Mouse (Mus musculus): ENCODE measurements at regions not wholly inside any gene's neighbourhood (a gene's known extent, or its start where the extent isn't known, plus 50 kb on each side); places are given as distances from the start of the nearest gene placed in this dataset.

DNA sequence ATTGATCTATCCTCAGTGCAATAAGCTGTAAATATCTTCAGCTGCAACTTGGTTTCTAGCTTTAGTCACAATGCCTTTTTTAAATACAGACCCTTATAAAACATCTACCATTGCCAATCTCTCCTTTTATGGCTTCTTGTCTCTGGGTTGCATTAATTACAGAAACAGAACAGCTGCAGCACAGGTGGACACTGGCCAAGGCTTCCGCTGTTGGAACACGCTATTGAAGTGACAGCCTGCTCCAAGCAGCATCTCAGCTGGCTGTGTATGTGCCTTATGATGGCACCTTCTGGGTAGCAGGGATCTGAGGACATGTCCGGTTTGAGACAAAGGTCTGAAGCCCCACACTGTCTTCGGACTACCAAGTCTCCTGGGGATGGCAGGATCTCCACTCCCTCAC lies 207.1 kb upstream of the Plpp4 start:
- DNase-seq (ENCODE audit: low spot score in 2 of 2): no peak

DNA sequence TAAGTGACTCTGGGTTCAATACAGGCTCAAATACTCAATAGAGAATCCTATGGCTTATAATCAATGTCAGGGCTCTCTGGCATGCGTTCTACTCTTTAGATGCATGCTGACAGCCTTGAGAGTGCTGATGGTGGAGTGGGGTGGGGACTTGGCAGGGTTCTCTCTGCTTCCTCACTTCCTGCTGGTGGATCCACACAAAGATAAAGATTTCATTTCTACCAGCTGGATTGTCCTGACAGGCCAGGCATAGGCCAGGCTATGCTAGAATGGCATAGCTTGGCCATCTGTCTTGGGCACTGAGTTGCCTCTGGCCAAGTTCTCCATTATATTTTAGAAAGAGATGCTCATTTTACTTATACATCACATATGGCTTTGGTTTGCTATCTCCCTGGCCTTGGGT lies 206.2 kb upstream of the Plpp4 start:
- no peak for DNase-seq (ENCODE audit: low spot score in 2 of 2)

DNA sequence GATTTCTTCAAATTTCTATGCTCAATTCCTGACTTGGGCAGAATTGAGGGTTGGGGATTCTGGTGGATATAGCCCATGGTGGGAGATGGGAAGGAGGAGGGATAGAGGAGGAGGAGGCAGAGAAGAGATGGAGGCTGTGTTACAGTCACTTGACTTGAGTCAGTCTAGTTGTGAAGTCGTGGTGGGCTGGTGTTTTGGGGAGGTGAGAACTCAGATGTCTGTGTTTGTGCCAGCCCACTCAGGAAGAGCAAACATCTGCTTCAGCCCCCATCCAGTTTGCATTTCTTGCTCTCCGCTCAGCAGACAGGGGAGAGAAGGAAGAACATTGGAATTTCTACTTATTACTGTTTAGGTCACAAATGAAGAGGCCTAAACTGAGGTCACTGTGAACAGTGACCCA lies 189.9 kb upstream of the Plpp4 start:
- DNase-seq (ENCODE audit: low spot score in 2 of 2): no peak

DNA sequence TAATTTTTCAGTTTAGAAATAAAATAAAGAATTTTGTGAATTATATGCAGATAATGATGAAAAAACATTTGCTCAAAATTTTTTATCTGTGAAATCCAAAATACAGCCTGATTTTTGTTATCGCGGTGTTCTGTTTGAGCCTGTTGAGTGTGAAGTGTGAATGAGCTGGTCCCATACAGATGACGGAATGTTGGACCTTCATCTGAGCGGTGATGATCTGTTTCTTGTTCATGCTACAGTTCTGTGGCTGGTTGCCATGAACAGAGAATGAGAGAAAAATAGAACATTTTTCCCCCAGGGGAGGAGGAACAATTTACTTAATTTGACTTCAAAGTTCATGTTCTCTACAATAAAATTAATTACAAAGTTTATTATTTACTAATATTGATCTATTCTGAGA lies 188.7 kb upstream of the Plpp4 start:
- DNase-seq (ENCODE audit: low spot score in 2 of 2): no peak

DNA sequence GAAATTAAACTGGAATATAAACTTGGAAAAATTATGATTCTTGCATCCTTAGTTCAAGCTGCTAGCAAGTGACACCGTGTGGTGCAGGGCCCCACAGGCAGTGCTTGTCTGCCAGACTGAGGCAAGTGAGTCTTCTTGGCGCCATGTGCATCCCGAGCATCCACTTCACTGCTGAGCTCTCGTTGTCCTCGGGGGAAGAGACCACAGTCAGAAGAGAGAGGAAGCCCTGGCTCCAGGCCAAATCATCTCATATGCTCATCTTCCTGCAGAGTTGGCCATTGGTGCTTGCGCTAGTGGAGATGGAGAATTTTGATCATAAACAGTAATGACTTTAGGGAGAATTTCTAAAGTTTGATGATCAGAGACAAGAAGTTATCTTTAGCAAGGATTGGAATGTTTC lies 177.0 kb upstream of the Plpp4 start:
- DNase-seq (ENCODE audit: low spot score in 2 of 2): no peak

DNA sequence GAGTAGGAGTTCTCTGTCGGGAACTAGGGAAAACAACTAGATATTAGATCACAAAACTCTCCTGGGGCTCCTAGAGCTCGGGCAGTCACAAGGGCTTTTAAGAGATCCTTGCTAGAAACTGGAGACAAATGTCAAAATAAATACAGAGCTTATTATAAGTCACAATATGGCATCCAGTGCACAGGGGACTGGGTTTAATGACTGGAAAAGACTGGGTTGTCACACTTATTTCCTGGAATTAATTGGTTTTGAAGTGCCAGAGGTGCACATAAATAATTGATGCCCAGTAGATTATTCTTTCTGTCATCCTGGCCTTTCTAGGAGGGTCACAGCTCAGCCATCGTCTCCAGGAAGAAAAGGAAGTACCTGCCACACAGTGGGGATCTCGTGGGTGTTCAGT lies 165.4 kb upstream of the Plpp4 start:
- DNase-seq (ENCODE audit: low spot score in 2 of 2): no peak

DNA sequence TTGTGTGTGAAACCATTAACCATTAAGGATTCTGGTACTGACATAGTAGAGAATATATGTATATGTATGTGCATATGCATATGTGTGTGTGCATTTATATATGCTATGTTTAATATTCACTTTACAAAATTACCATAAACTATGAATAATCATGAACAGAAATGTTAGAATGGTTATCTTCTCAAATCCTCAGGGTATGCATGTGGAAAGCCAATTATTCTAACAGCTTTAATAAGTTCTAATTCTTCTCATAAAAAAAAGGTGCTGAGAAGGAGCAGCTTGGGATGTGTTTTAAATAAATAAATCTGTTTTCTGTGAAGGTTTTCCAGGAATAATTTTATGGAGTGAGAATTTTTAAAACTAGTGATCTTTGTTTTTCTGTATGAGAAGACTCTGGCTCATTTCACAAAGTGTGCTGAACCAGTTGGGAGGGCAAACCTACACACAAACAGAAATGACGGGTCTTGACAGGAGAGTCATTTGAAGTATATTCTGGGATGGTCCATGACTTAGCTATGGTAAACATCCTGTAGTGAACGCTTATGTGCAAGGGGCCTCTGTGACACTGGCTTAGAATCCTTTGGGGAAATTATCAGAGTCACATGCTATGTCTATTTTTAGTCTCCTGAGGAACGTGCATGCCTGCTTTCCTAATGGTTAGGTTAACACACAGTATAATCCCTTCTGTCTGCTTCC lies 160.3 kb upstream of the Plpp4 start:
- DNase-seq (ENCODE audit: low spot score in 2 of 2): no peak

DNA sequence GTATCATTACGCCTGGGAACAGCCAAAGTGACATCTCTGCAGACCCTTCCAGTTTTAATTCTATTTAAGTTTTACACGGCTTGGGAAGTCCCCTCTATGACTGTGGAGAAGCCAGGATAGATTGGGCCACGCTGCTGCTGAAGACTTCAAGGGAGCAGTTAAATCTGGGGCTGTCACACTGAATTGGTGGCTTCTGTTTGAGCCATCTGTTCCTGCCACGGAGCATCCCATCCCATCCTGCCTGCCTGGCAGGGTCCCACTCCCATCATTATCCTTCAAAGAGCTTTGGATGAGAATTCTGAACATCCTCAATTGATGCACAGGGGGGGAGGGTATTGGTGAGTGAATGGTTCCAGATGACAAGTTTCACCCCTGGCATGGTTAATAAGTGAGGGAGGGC lies 154.4 kb upstream of the Plpp4 start:
- no peak for DNase-seq (ENCODE audit: low spot score in 2 of 2)

DNA sequence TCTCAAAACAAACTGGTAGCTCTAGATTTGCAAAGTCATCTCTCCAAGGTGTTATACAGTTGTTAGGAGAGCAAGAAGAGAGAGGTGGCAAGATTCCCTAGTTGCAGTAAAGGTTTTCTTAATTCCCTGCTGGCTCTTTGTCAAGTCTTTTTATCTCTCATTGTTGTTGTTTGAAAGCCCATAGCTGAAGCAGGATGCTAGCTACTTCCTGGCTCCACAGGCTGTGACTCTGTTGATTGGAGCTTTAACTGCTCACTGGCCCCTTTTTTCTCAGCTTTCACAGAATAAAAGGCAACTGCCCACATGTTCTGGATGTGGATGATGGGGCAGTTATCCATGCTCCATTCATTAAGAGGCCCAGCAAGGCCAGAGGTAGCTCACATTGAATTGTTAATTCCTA lies 122.7 kb upstream of the Plpp4 start:
- no peak for DNase-seq (ENCODE audit: low spot score in 2 of 2)

DNA sequence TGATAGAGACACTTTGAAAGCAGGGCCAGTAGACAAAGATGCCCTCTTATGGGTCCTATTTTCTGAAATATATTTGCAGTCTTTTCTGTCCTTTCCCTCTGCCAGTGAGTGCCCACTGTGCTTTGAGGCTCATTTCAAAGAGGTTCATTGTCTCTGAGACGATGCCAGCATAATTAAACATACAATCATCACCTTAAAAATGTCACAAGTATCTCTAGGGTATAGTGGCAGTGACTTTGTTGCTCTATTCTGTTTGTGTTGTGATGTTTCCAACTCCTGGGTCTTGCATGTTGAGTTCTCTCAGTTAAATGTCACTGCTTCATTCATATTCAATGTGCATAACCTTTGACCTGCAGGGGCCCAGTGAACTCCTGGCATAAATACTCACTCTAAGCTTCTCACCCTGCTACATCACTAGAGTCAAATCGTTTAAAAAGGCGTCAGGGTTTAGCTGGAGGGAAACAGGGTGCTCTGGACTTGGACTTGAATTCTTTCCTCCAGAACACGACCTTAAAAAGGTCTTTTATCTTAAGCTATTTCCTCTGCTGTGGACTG lies 122.1 kb upstream of the Plpp4 start:
- no peak for DNase-seq (ENCODE audit: low spot score in 2 of 2)

DNA sequence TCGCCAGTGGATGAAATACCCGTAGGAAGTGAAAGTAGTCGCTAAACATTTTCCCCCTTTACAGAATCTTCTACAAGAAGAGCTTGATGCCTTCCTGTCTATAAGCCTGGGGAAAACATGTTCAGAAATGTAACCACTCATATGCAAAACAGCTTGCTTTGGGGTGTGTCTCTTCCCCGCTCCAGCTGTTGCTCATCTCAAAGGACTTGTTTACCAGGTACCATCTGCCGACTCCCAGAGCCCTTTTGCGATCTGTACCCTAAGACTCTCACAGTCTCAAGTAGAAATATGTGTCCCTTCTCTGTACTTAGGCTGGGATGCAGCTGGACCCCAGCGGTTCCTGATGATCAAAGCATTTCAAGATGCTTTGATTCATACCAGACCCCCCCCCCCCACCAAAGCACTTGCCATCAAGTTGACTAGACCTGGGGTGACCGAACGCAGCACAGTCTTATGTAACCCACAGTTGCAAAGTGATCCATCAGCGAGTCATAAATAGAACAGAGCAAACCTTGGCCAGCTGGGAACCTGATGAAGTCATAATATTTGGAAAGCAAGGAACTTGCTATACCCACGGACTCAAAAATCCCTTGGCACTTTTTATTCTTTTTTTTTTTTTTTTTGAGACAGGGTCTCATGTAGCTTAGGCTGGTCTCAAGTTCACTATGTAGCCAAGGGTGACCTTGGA lies 119.4 kb upstream of the Plpp4 start:
- no peak for DNase-seq (ENCODE audit: low spot score in 2 of 2)

DNA sequence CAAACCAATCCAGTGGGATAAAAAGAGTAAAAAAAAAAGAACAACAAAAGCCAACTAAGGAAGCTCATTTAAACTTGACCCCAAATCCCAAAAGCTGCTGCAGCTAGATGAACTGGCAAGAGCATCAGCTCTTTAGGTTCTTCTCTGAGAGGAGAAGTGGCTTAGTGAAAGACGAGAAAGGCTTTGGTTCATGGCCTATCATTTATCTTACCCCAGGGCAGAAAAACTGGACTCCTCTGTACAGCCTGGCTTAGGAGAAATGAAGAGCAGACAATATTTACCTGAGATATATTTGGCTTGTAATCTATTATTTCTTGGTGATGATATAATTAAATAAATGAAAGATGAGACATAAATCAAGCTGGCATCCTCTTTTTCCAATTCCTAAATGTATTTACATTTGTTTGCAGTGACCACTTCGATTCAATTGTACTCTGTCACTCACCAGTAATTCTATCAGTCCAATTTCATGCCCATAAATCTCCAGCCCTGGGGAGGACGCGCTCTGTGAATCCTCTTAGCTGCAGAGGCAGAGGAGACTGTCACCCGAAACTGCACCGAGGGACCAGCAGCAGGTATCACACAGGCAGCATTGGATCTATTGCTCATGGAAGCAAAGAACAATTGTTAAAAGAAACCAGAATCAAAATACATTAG lies 114.8 kb upstream of the Plpp4 start:
- DNase-seq (ENCODE audit: low spot score in 2 of 2): no peak

DNA sequence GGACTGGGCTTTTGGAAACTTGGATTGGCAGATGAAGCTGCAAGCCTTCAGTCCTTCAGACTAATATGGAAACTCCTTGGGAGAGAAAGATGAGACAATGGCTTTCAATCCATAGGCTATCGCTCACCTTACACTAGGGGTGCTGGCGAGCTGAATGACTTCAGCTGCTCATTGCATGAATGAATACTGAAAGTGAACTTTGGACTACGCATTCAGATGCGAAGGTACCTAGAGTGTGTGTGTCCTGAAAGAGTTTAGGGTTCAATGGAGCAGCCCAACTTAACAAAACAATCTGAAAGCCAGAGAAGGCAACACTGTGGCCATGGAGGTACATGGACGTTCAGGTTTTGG lies 114.3 kb upstream of the Plpp4 start:
- no peak for DNase-seq (ENCODE audit: low spot score in 2 of 2)

DNA sequence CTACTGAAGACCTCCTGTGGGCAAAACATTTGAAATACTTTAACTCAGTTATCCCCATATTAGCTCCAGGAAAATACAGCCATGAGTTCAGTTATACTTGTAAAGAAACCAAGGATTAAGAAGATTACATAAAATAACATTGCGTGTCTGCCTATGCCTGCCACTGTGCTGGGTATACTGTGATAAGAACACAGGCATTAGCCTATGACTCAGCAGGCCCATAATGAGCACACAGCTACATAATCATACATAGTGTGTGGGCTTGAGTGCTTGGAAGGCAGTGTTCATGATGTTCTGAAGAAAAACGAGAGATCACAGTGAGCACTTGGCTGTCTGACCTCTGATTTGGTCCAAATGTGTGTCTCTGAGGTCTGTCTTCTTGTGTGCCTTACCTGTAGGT lies 101.3 kb upstream of the Plpp4 start:
- DNase-seq (ENCODE audit: low spot score in 2 of 2): no peak

DNA sequence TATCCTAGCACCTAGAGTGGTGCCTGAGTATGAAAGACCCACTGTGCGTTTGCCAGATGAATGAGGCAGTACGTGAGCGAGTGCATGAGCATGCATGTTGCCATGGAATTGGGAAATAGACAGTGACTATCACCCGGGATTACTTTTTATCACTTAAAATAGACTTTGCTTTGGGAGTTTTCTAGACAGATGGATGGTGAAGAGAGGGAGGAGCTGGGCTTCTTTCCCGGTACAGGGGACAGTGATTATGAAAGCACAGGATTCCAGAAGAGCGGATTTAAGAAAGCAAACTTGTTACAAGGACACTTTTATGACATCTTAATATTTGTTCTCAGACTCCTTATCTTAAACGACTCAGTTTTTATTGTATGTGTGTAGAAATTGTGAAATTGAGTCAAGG lies 86.9 kb upstream of the Plpp4 start:
- DNase-seq (ENCODE audit: low spot score in 2 of 2): no peak

DNA sequence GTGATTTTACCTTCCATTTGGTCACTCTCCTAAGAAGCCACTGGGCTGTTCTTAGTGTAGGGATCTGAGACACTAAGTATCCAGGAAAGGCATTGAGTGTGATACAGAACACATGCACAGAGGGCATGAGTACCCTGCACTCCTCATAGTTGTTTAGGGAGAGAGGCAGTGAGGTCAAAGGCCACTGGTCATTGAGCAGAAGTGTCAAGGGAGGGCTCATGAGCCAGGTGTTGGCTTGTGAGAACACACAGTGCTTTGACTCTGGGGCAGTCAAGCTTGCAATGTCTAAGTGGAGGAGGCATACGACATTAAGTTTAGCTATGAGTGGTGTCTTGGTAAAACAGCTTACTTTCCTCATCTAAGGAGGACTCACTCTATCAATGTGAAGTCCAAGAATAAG lies 65.9 kb upstream of the Plpp4 start:
- no peak for DNase-seq (ENCODE audit: low spot score in 2 of 2)

DNA sequence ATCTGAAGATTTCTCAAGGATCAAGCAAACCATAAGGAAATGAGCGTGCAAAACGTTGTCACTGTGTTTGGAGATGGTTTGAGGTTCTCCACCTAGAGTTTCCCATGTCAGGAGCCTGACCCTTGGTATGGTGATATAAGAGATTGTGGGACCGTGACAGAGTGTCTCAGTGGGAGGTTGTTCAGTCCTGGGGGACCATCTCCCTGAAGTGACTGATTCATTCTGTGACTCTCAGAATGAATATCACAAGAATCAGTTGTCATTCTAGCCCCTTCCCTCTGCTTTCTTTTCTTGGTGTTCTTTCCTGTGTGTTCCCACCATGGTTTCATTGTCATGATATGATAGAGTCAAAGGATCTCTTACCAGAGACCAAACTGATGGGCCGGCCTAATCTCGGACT lies 49.8 kb upstream of the Plpp4 start:
- DNase-seq (ENCODE audit: low spot score in 2 of 2): no peak

Data from urinary bladder, postnatal 36 days (tissue).